Comparison of ENCODE assay signal across 14 mouse cellular contexts in the genomic region with DNA sequence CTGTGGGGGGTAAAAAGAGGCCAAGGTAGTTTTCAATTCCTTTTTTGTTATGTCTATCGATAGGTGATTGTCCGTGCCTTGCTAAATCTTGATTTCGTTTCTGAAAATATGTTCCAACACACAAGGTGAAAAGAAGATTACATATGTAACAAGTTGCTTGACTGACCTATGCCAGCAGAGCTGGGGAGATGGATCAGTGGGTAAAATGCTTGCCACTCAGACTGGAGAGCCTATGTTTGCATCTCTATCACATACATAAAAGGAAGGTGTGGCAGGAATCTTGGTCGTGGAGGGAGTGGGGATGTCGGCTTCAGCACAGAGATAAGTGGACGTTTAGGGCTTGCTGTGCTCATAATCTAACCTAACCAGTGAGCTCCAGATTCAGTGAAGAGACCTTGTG. TPM values are rescaled to one million over a fixed set of nuclear protein-coding genes. Genes with fewer than 3 reads are reported as not detected.
"Had no signal": no experiment of that assay in that cellular context is flagged by ENCODE, and none has a peak within 500 bp of the region (broad histone marks: within the 10 kb centered on the region; RNA-seq: fewer than 3 reads in every experiment).

No protein-coding gene starts in this region.

- H3K4me2 ChIP-seq: limb, embryonic 13.5 days; neural tube, embryonic 12.5 days had no signal

- H3K4me1 ChIP-seq: neural tube, embryonic 12.5 days had no signal

- H3K9ac ChIP-seq: limb, embryonic 13.5 days; liver, embryonic 14.5 days; neural tube, embryonic 12.5 days had no signal

- H3K27me3 ChIP-seq: limb, embryonic 13.5 days; neural tube, embryonic 12.5 days had no signal

- DNase-seq: kidney, postnatal 36 days; left cerebral cortex, postnatal 4 days; lung, adult 18-20 months; lung, postnatal 10 days; lung, postnatal 4 days; midbrain, embryonic 14.5 days; thymus, postnatal 4 days had no signal

- H3K36me3 ChIP-seq: limb, embryonic 13.5 days; midbrain, embryonic 10.5 days; neural tube, embryonic 12.5 days had no signal

- H3K27ac ChIP-seq: limb, embryonic 13.5 days; liver, embryonic 14.5 days; midbrain, embryonic 10.5 days; neural tube, embryonic 12.5 days; stomach, postnatal 0 days had no signal

- H3K4me3 ChIP-seq: limb, embryonic 13.5 days; midbrain, embryonic 10.5 days; neural tube, embryonic 12.5 days had no signal

- H3K9me3 ChIP-seq: limb, embryonic 13.5 days; midbrain, embryonic 10.5 days; neural tube, embryonic 12.5 days had no signal

RNA-seq across cellular contexts. Expression of a gene that starts 3.7 kb away (rescaled TPM):
- total RNA-seq: monocyte, adult 5-6 weeks; neutrophil, adult 5-6 weeks had no signal
